Mouse (Mus musculus): ENCODE measurements around the gene Lyzl4.
"Not testable (repeated sequence)": the region's sequence is repeated elsewhere in the genome, so short reads cannot be mapped to it uniquely, and the experiment has no call there.

Gene Lyzl4

GRCm38 (mm10) chr9:121600201-121600860 lies 41.6 kb downstream of the Lyzl4 start:
- no peak for DNase-seq (ENCODE audit: low spot score in 2 of 2)

GRCm38 (mm10) chr9:121599551-121599950 lies 42.3 kb downstream of the Lyzl4 start:
- DNase-seq (ENCODE audit: low spot score in 2 of 2) = no peak

- no peak for DNase-seq (ENCODE audit: low spot score in 2 of 2)
These were observed 43.8 kb downstream of the Lyzl4 start for GRCm38 (mm10) chr9:121598106-121598505.

GRCm38 (mm10) chr9:121594771-121595170 lies 47.1 kb downstream of the Lyzl4 start:
- no peak for DNase-seq (ENCODE audit: low spot score in 2 of 2)

GRCm38 (mm10) chr9:121593768-121594167 lies 48.1 kb downstream of the Lyzl4 start:
- DNase-seq (ENCODE audit: low spot score in 2 of 2) = not testable (repeated sequence)

- DNase-seq (ENCODE audit: low spot score in 2 of 2) = no peak
These were observed 48.8 kb downstream of the Lyzl4 start for GRCm38 (mm10) chr9:121592948-121593550.

GRCm38 (mm10) chr9:121589533-121589932 lies 52.4 kb downstream of the Lyzl4 start:
- DNase-seq (ENCODE audit: low spot score in 2 of 2) = no peak

- DNase-seq (ENCODE audit: low spot score in 2 of 2) = no peak
These were observed 67.5 kb downstream of the Lyzl4 start for GRCm38 (mm10) chr9:121574380-121574779.

GRCm38 (mm10) chr9:121568451-121568850 lies 73.4 kb downstream of the Lyzl4 start:
- DNase-seq (ENCODE audit: low spot score in 2 of 2) = no peak

- DNase-seq (ENCODE audit: low spot score in 2 of 2) = no peak
These were observed 75.5 kb downstream of the Lyzl4 start for GRCm38 (mm10) chr9:121566387-121566786.

- no peak for DNase-seq (ENCODE audit: low spot score in 2 of 2)
These were observed 78.6 kb downstream of the Lyzl4 start for GRCm38 (mm10) chr9:121563276-121563675.

GRCm38 (mm10) chr9:121560515-121560914 lies 81.4 kb downstream of the Lyzl4 start:
- DNase-seq (ENCODE audit: low spot score in 2 of 2) = no peak

GRCm38 (mm10) chr9:121558167-121558566 lies 83.7 kb downstream of the Lyzl4 start:
- no peak for DNase-seq (ENCODE audit: low spot score in 2 of 2)

- no peak for DNase-seq (ENCODE audit: low spot score in 2 of 2)
These were observed 85.0 kb downstream of the Lyzl4 start for GRCm38 (mm10) chr9:121556913-121557312.

- DNase-seq (ENCODE audit: low spot score in 2 of 2) = no peak
These were observed 86.4 kb downstream of the Lyzl4 start for GRCm38 (mm10) chr9:121555395-121556000.

GRCm38 (mm10) chr9:121553643-121554042 lies 88.3 kb downstream of the Lyzl4 start:
- no peak for DNase-seq (ENCODE audit: low spot score in 2 of 2)

- no peak for DNase-seq (ENCODE audit: low spot score in 2 of 2)
These were observed 91.5 kb downstream of the Lyzl4 start for GRCm38 (mm10) chr9:121550327-121550771.

- DNase-seq (ENCODE audit: low spot score in 2 of 2) = no peak
These were observed 92.5 kb downstream of the Lyzl4 start for GRCm38 (mm10) chr9:121549444-121549843.

- no peak for DNase-seq (ENCODE audit: low spot score in 2 of 2)
These were observed 92.9 kb downstream of the Lyzl4 start for GRCm38 (mm10) chr9:121549010-121549409.

GRCm38 (mm10) chr9:121547431-121547830 lies 94.5 kb downstream of the Lyzl4 start:
- DNase-seq (ENCODE audit: low spot score in 2 of 2) = no peak

GRCm38 (mm10) chr9:121541530-121541929 lies 100.4 kb downstream of the Lyzl4 start:
- DNase-seq (ENCODE audit: low spot score in 2 of 2) = no peak

GRCm38 (mm10) chr9:121532626-121533025 lies 109.3 kb downstream of the Lyzl4 start:
- no peak for DNase-seq (ENCODE audit: low spot score in 2 of 2)

All from natural killer cell, adult 2 months (primary cell).